Mouse (Mus musculus) embryonic facial prominence, embryonic 14.5 days (tissue): ENCODE data around the gene Brpf3. TPM values are rescaled to one million over a fixed set of nuclear protein-coding genes. Genes with fewer than 3 reads are reported as not detected.

Experiments
- ATAC-seq: fragments of 200-750 bp; cut with Nextera tagmentation; 2 replicates; pipeline ENCODE4 v1.8.0; 2017; ENCODE audit warnings: low read depth, moderate number of reproducible peaks, moderate TSS enrichment
- DNase-seq: peaks from one replicate; pipeline ENCODE4 v3.0.0-alpha.2; 2015; ENCODE audit warnings: low spot score
- H3K27ac ChIP-seq: fragments of 300-500 bp; sonication (generic); replicated peaks from 2 replicates; pipeline ENCODE4 v1.5.1; 2014; ENCODE audit warnings: low read depth, mild to moderate bottlenecking, low read length, moderate library complexity
- H3K27me3 ChIP-seq: fragments of 300-500 bp; sonication (generic); replicated peaks from 2 replicates; pipeline ENCODE4 v1.6.1; 2014; ENCODE audit warnings: low read length; ENCODE audit not compliant: control insufficient read depth, insufficient read depth
- H3K36me3 ChIP-seq: fragments of 300-500 bp; sonication (generic); 2 replicates; pipeline ENCODE4 v1.6.1; 2014; ENCODE audit warnings: low read length, mixed read lengths; ENCODE audit not compliant: control insufficient read depth, insufficient read depth
- H3K4me1 ChIP-seq: fragments of 300-500 bp; sonication (generic); 2 replicates; pipeline ENCODE4 v1.6.1; 2014; ENCODE audit warnings: antibody characterized with exemption, low read length; ENCODE audit not compliant: control insufficient read depth, insufficient read depth
- H3K4me2 ChIP-seq: fragments of 300-500 bp; sonication (generic); 2 replicates; pipeline ENCODE4 v1.6.1; 2014; ENCODE audit warnings: low read depth, mild to moderate bottlenecking, low read length, moderate library complexity, mixed read lengths
- H3K4me3 ChIP-seq: fragments of 300-500 bp; sonication (generic); 2 replicates; pipeline ENCODE4 v1.5.1; 2014; ENCODE audit warnings: low read depth, mild to moderate bottlenecking, low read length
- H3K9ac ChIP-seq: fragments of 300-500 bp; sonication (generic); 2 replicates; pipeline ENCODE4 v1.6.1; 2014; ENCODE audit warnings: low read depth, mild to moderate bottlenecking, low read length, moderate library complexity, mixed read lengths
- H3K9me3 ChIP-seq: fragments of 300-500 bp; sonication (generic); 2 replicates; pipeline ENCODE4 v1.6.1; 2016; ENCODE audit warnings: low read length; ENCODE audit not compliant: control insufficient read depth
- WGBS: fragments of 180-500 bp; shearing (Covaris S2); extraction: QIAGEN DNeasy Blood & Tissue Kit; methylation state at CpG from one replicate; pipeline ENCODE4 v1.1.7; 2014; 5-methylcytosine and 5-hydroxymethylcytosine counted together
- polyA plus RNA-seq: library from polyadenylated mRNA; unstranded; fragments of >200 nt; fragmentation: Nextera tagmentation; extraction: Ambion mirVana; gene quantifications from 2 replicates; pipeline ENCODE4 v1.2.1, GENCODE M21; 2014

Gene Brpf3
- polyA plus RNA-seq, 1 experiment from 2014 or later: 10.2 TPM

DNA sequence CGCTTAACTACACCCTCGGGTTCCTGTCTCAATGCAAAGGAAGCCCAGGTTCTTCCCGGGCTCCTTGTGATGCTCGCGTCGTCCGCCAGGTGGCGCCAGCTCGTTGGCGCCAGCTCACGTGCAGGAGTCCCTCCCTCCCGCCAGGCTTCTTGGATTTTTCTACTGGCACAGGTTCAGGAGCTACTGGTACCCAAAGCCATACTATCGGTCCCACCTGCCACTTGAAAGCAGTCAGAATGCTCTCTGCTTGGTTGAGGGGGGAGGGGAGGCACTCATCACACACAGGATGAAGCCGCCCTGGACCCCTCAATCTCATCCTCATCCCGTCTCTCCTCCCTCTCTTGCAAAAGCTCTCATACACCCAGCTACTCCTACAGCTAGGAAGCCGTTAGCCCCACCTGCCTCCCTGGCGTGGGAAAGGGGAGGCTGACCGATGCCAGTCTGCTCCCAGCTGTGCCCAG, 79.1 kb downstream of the Brpf3 start:
- Histone ChIP-seq H3K4me2 (peak overlapping the region; percentile 27), H3K27me3 (no peaks in the 10 kb centered on the region), H3K9me3 (no peaks in the 10 kb centered on the region), H3K4me1 (peaks cover 3% of the 10 kb centered on the region; the same call in 1 of the 2 replicates), H3K9ac (no peak overlapping the region), H3K4me3 (no peak overlapping the region), H3K27ac (no peak overlapping the region), H3K36me3 (no peaks in the 10 kb centered on the region)
- WGBS: 9% methylated on average over 18 of the region's 18 CpGs
- ATAC-seq (no peak), DNase-seq (peak; percentile 78)

DNA sequence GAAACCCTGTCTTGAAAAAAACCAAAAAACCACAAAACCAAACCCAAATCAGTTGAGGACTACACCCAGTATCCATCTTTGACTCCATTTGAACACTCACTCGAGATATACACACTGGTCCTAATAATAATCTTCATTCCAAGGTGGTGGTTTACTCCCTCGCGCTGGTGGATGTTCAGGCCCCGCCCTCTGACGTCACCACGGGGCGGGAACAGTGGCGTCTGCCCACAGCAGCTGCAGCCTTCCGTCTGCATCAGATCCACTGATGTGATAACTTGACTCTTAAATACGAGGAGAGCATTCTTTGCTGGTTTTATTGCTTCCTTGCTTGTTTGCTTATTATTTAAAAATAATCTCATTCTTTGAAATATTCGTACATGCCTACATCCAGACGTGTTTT, 81.4 kb downstream of the Brpf3 start:
- ATAC-seq (no peak; the same call in 1 of the 2 replicates), DNase-seq (peak; percentile 72)
- H3K27ac ChIP-seq: no peak overlapping the region
- no peaks in the 10 kb centered on the region for H3K36me3 ChIP-seq
- H3K9me3 ChIP-seq: no peaks in the 10 kb centered on the region
- peak overlapping the region; percentile 30; the same call in 1 of the 2 replicates for H3K4me2 ChIP-seq
- 4% methylated on average over 12 of the region's 12 CpGs for WGBS
- H3K4me3 ChIP-seq: no peak overlapping the region
- H3K27me3 ChIP-seq: no peaks in the 10 kb centered on the region
- H3K4me1 ChIP-seq: no peaks in the 10 kb centered on the region
- H3K9ac ChIP-seq: 0 out of 2 replicates have a peak overlapping the region, but pooled peaks have one; percentile 25

DNA sequence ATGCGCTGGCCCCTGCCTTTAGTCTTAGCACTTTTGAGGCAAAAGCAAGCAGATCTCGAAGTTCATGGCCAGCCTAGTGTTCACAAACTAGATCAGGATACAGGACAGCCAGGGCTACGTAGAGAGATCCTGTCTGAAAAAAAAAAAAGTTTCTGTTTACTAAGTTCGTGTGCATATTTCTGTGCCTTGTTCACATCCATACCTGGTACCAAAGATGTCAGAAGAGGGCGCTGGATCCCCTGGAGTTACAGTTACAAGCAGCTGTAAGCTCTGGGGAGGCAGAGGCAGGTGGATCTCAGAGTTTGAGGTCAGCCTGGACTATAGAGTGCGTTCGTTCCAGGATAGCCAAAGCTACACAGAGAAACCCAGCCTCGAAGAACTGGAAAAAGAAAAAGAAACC, 81.9 kb downstream of the Brpf3 start:
- 54% methylated on average over 8 of the region's 8 CpGs for WGBS
- H3K4me2 ChIP-seq: peak overlapping the region; percentile 30; the same call in 1 of the 2 replicates
- no peak for ATAC-seq

DNA sequence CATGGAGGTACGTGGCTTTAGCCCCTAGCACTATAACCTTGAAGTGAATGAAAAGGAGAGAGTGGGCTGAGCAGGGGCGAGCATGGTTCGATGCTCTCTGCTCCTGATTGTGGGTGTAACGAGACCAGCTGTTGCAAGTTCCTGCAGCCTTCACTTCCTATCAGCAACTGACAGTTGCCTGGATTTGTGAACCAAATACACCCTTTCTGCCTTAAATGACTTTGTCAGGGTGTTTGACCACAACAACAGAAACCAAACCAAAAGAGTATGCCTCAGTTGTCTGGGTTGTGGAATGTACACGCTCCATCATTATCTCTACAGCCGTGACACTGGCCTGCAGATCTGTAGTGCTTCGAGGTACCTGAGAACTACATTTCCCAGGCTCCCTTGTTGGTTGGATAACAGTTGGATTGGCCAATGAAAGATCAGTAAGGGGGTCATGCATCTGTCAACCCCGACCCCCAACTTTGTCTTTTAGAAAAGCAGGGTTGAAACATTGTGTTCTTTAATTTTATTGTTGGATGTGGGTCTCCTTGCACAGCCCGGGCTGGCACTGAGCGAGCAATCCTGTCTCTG, 83.1 kb downstream of the Brpf3 start:
- Histone ChIP-seq H3K9ac (no peak overlapping the region), H3K9me3 (0 out of 2 replicates have a peak, but pooled peaks cover 5% of the 10 kb centered on the region), H3K27ac (no peak overlapping the region), H3K4me2 (no peak overlapping the region), H3K27me3 (no peaks in the 10 kb centered on the region), H3K36me3 (no peaks in the 10 kb centered on the region), H3K4me1 (no peaks in the 10 kb centered on the region), H3K4me3 (no peak overlapping the region)
- no peak for DNase-seq
- WGBS: 69% methylated on average over 10 of the region's 10 CpGs
- no peak for ATAC-seq

More for the DNA sequence above, 81.9 kb downstream of the Brpf3 start:
- Histone ChIP-seq H3K4me3 (no peak overlapping the region), H3K9me3 (no peaks in the 10 kb centered on the region), H3K9ac (0 out of 2 replicates have a peak overlapping the region, but pooled peaks have one; percentile 25), H3K27ac (no peak overlapping the region), H3K27me3 (no peaks in the 10 kb centered on the region), H3K4me1 (no peaks in the 10 kb centered on the region), H3K36me3 (no peaks in the 10 kb centered on the region)
- DNase-seq: no peak

DNA sequence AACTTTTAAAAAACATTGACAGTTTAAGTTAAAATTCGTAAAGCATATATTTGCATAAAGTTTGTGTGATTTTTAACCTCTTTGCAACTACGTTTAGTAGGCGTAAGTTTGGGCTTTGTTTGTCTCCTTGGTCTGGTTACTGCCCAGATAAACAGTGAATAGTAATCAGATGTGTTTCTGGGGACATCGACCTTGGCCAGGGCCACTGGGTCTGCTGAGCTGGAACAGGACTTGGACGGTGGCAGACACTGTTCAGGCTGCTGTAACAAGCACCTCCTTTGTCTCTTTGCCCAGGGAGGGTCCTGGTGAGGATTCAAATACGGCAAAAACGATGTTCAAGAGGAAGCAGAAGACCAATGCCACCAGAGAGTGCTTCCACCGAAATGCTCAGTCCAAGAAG, 84.3 kb downstream of the Brpf3 start:
- 87% methylated on average over 8 of the region's 8 CpGs for WGBS
- H3K4me3 ChIP-seq: no peak overlapping the region
- no peaks in the 10 kb centered on the region for H3K27me3 ChIP-seq
- H3K9me3 ChIP-seq: 0 out of 2 replicates have a peak, but pooled peaks cover 9% of the 10 kb centered on the region
- H3K9ac ChIP-seq: no peak overlapping the region
- DNase-seq (no peak), ATAC-seq (no peak)
- H3K4me2 ChIP-seq: no peak overlapping the region
- no peaks in the 10 kb centered on the region for H3K36me3 ChIP-seq
- no peaks in the 10 kb centered on the region for H3K4me1 ChIP-seq
- no peak overlapping the region for H3K27ac ChIP-seq

DNA sequence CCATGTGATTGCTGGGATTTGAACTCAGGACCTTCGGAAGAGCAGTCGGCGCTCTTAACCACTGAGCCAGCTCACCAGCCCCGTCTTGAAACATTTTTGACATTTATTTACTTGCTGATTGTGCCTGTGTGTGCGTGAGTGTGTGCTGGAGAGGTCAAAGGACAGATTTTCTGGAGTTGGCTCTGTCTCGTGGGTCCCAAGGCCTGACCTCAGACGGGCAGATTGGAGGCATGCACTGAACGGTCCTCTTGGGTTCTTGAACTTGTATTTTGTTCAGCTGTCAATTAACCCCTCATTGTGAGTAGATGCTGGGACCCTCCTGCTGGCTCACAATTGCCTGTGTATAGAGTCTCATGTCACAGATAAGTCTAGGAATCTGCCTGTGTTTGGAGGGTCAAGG, 85.4 kb downstream of the Brpf3 start:
- no peak overlapping the region for H3K4me3 ChIP-seq
- H3K4me1 ChIP-seq: no peaks in the 10 kb centered on the region
- H3K27me3 ChIP-seq: no peaks in the 10 kb centered on the region
- no peak for DNase-seq
- H3K9ac ChIP-seq: no peak overlapping the region
- 73% methylated on average over 8 of the region's 8 CpGs for WGBS
- H3K9me3 ChIP-seq: 0 out of 2 replicates have a peak, but pooled peaks cover 9% of the 10 kb centered on the region
- H3K36me3 ChIP-seq: no peaks in the 10 kb centered on the region
- no peak overlapping the region for H3K27ac ChIP-seq
- ATAC-seq: no peak
- no peak overlapping the region for H3K4me2 ChIP-seq

Other genes starting within 250 kb of the Brpf3 start
- gene Clps, start 240.3 kb upstream of the Brpf3 start, polyA plus RNA-seq: not detected in 2 replicates
- gene Lhfpl5, start 225.4 kb upstream of the Brpf3 start, polyA plus RNA-seq: 0.31 and 0.70 TPM in 2 replicates
- 89.1 and 92.4 TPM in 2 replicates for gene Srpk1, start 178.4 kb upstream of the Brpf3 start, polyA plus RNA-seq
- 0.58 and 0.90 TPM in 2 replicates for gene Slc26a8, start 110.9 kb upstream of the Brpf3 start, polyA plus RNA-seq
- 51.8 and 52.8 TPM in 2 replicates for gene Mapk14, start 109.8 kb upstream of the Brpf3 start, polyA plus RNA-seq
- gene AC170998.1, start 75.0 kb upstream of the Brpf3 start, polyA plus RNA-seq: 1.5 and 2.1 TPM in 2 replicates
- gene Mapk13, start 31.8 kb upstream of the Brpf3 start, polyA plus RNA-seq: 31.8 and 33.5 TPM in 2 replicates
- 1.5 and 1.8 TPM in 2 replicates for gene Pnpla1, start 57.3 kb downstream of the Brpf3 start, polyA plus RNA-seq
- gene 4930539E08Rik, start 114.2 kb downstream of the Brpf3 start, polyA plus RNA-seq: 0.08 and 0.47 TPM in 2 replicates
- gene Pxt1, start 142.8 kb downstream of the Brpf3 start, polyA plus RNA-seq: not detected in 2 replicates
- gene Kctd20, start 150.9 kb downstream of the Brpf3 start, polyA plus RNA-seq: 79.0 and 90.7 TPM in 2 replicates
- gene Stk38, start 206.9 kb downstream of the Brpf3 start, polyA plus RNA-seq: 87.0 and 88.7 TPM in 2 replicates
- gene Srsf3, start 231.5 kb downstream of the Brpf3 start, polyA plus RNA-seq: 494 and 574 TPM in 2 replicates